Mouse (Mus musculus): ENCODE measurements around the gene Mark3.

DNA sequence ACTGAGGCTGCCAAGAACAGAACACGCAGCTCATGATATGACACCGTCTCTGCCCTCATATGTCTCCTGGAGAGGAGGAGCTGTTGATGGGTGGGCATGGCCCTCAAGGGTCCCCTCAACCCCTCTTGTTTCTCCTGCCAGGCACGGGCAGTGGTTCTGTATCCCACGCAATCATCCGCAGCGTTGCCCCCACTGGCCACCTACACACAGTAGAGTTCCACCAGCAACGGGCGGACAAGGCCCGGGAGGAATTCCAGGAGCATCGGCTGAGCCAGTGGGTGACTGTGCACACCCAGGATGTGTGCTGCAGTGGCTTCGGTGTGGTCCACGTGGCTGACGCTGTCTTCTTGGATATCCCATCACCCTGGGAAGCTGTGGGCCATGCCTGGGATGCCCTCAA, 106.3 kb downstream of the Mark3 start:
- TF ChIP-seq POLR2A (IDR thresholded peaks at IDR 0.05; ENCODE audit: insufficient read length, low read depth) (no peak), MYOD1 (IDR thresholded peaks at IDR 0.05; ENCODE audit: control insufficient read depth in 1 of 3, insufficient read length in 2 of 3, low read depth in 2 of 3) (no peak), POLR2AphosphoS2 (IDR thresholded peaks at IDR 0.05; ENCODE audit: insufficient read length, low read depth) (no peak), REST (IDR thresholded peaks at IDR 0.05; ENCODE audit: insufficient read depth, insufficient read length) (no peak), E2F4 (IDR thresholded peaks at IDR 0.05; ENCODE audit: insufficient read depth) (no peak), TCF12 (IDR thresholded peaks at IDR 0.05; ENCODE audit: insufficient read depth, poor library complexity, severe bottlenecking) (no peak)

Data from myocyte (in vitro differentiated cells).